16 mouse cellular contexts compared by ENCODE assay signal in genomic region chr11:4264066-4264465, GRCm38 (mm10). TPM values are rescaled to one million over a fixed set of nuclear protein-coding genes. Genes with fewer than 3 reads are reported as not detected.
A peak's percentile ranks its signal among the peaks of the same experiment; 100 is the strongest.
DNase-seq lines count a peak whose midpoint lies in the region; ATAC-seq and TF ChIP-seq lines count a peak whose summit lies in the region.
"Had no signal": no experiment of that assay in that cellular context is flagged by ENCODE, and none has a peak within 500 bp of the region (broad histone marks: within the 10 kb centered on the region; RNA-seq: fewer than 3 reads in every experiment).

No protein-coding gene starts in this region.

- H3K27ac ChIP-seq in heart, adult 2 months = no peak overlapping the region
- no peak overlapping the region for H3K27ac ChIP-seq in heart, embryonic 12.5 days (ENCODE audit: poor library complexity, severe bottlenecking)
- H3K27ac ChIP-seq: macrophage had no signal

- WGBS in heart, adult 2 months = 53% methylated on average over 7 of the region's 7 CpGs
- WGBS in heart, embryonic 12.5 days = 61% methylated on average over 7 of the region's 7 CpGs

- no peaks in the 10 kb centered on the region for H3K27me3 ChIP-seq in heart, adult 2 months (ENCODE audit: control insufficient read depth, insufficient read depth, low read length)
- H3K27me3 ChIP-seq in heart, embryonic 12.5 days (replicated peaks) = peaks cover 57% of the 10 kb centered on the region
- peaks cover 53% of the 10 kb centered on the region for H3K27me3 ChIP-seq in G1E (ENCODE audit: insufficient read depth, low read length)

- H3K9ac ChIP-seq in heart, adult 2 months (ENCODE audit: low read depth, low read length) = no peak overlapping the region
- H3K9ac ChIP-seq in heart, embryonic 12.5 days = no peak overlapping the region

- H3K4me1 ChIP-seq in heart, adult 2 months (ENCODE audit: control insufficient read depth, insufficient read depth, low read length) = peaks cover 7% of the 10 kb centered on the region
- peaks cover 56% of the 10 kb centered on the region for H3K4me1 ChIP-seq in heart, embryonic 12.5 days (replicated peaks)
- H3K4me1 ChIP-seq in G1E (ENCODE audit: insufficient read depth, low read depth, low read length) = peaks cover 82% of the 10 kb centered on the region

- no peak overlapping the region for H3K4me2 ChIP-seq in heart, embryonic 12.5 days

- peak; percentile 72 to 80 for DNase-seq in heart, adult 2 months
- DNase-seq in G1E (ENCODE audit: low spot score) = no peak
- DNase-seq in heart, postnatal 10 days = peak; percentile 76
- peak; percentile 69 for DNase-seq in skeletal muscle tissue, adult 2 months (ENCODE audit: low read depth, low spot score)
- DNase-seq in frontal cortex, postnatal 10 days (ENCODE audit: low spot score in 2 of 2) = no peak
- no peak for DNase-seq in embryo, embryonic 9.5 days (ENCODE audit: extremely low spot score)
- DNase-seq: cerebellum, adult 11 months; kidney, adult 18-20 months; spleen, adult 18-20 months had no signal

- no peaks in the 10 kb centered on the region for H3K36me3 ChIP-seq in heart, adult 2 months (ENCODE audit: control insufficient read depth, insufficient read depth, low read length)
- H3K36me3 ChIP-seq in heart, embryonic 12.5 days = no peaks in the 10 kb centered on the region
- no peaks in the 10 kb centered on the region for H3K36me3 ChIP-seq in G1E (replicated peaks)

- H3K79me2 ChIP-seq in heart, adult 2 months (replicated peaks; ENCODE audit: control insufficient read depth, insufficient read depth, low read length) = no peaks in the 10 kb centered on the region

- no peak for TF ChIP-seq POLR2A in heart, adult 2 months (IDR thresholded peaks at IDR 0.05; ENCODE audit: insufficient read depth, low read depth, low read length)

- ATAC-seq in heart, embryonic 12.5 days (ENCODE audit: insufficient number of reproducible peaks, low FRiP score) = no peak
- ATAC-seq in G1E (ENCODE audit: extremely low read depth, insufficient number of reproducible peaks, low FRiP score, poor library complexity, severe bottlenecking) = no peak
- ATAC-seq in inflammation-experienced regulatory T-cells, adult 6 months = no peak
- ATAC-seq: activated CD4-positive, CD25-positive, alpha-beta regulatory T cell, adult 4 months had no signal

- intact Hi-C loops in heart, adult 2 months (cut with DNase I) = no loop called here
- intact Hi-C loops in heart, postnatal 10 days (cut with DNase I) = loop anchor here (10.0 kb wide), 1 partner anchor 441 kb away; the partner anchor contains the start of genes Uqcr10 and Zmat5

- no peak overlapping the region for H3K4me3 ChIP-seq in heart, adult 2 months
- H3K4me3 ChIP-seq in heart, embryonic 12.5 days = no peak overlapping the region
- H3K4me3 ChIP-seq in G1E (ENCODE audit: low read depth, low read length) = 0 out of 2 replicates have a peak overlapping the region, but pooled peaks have one; percentile 17
- H3K4me3 ChIP-seq: erythroblast, embryonic 14.5 days had no signal

- no peaks in the 10 kb centered on the region for H3K9me3 ChIP-seq in heart, embryonic 12.5 days (replicated peaks)
- H3K9me3 ChIP-seq in G1E (replicated peaks) = no peaks in the 10 kb centered on the region

- TF ChIP-seq EP300 in heart, adult 2 months (IDR thresholded peaks at IDR 0.05; ENCODE audit: insufficient read depth, low read depth, low read length) = no peak

- TF ChIP-seq CTCF in heart, adult 2 months (IDR thresholded peaks at IDR 0.05) = no peak
- TF ChIP-seq CTCF in G1E (IDR thresholded peaks at IDR 0.05; ENCODE audit: low read depth, low read length) = no peak

RNA-seq across cellular contexts. Expression of gene Lif, which starts 6.7 kb away (rescaled TPM):
- total RNA-seq in heart, adult 2 months (2021) = under 1 TPM; 0.21 to 0.36 TPM
- 1.5 TPM in 2 replicates for polyA plus RNA-seq in heart, adult 2 months (2012; rRNA removed)
- 0.24 and 0.63 TPM in 2 replicates for polyA plus RNA-seq in heart, embryonic 12.5 days (2016; fragmentation: Nextera tagmentation; extraction: Ambion mirVana)
- 0.75 TPM in 1 of 2 replicates, not detected in the other for total RNA-seq in G1E (2014; fragmentation: Nextera tagmentation)
- 1.0 and 1.2 TPM in 2 replicates for total RNA-seq in G1E (2017)
- 0.02 and 0.12 TPM in 2 replicates for polyA plus RNA-seq in G1E (2012)
- total RNA-seq in heart, postnatal 10 days (2021) = under 1 TPM; 0.55 to 0.62 TPM
- polyA plus RNA-seq in inflammation-experienced regulatory T-cells, adult 6 months (2017; shearing (Covaris generic)) = 1 to 10 TPM; 1.9 to 2.6 (median 2.5) TPM
- polyA plus RNA-seq: erythroblast, embryonic 14.5 days; neural tube, embryonic 11.5 days had no signal

RNA-seq across cellular contexts. Expression of gene Osm, which starts 27.8 kb away (rescaled TPM):
- total RNA-seq in heart, adult 2 months (2021) = under 1 TPM; 0.13 to 0.14 TPM
- polyA plus RNA-seq in heart, adult 2 months (2012; rRNA removed) = 0.14 and 0.15 TPM in 2 replicates
- polyA plus RNA-seq in heart, embryonic 12.5 days (2016; fragmentation: Nextera tagmentation; extraction: Ambion mirVana) = not detected in 2 replicates
- total RNA-seq in G1E (2014; fragmentation: Nextera tagmentation) (7.2 and 8.0 TPM in 2 replicates), G1E (2017) (8.3 and 10.3 TPM in 2 replicates)
- polyA plus RNA-seq in G1E (2012) = 4.0 and 4.5 TPM in 2 replicates
- total RNA-seq in heart, postnatal 10 days (2021) = not detected
- 10 to 100 TPM; 11.2 to 23.6 (median 16.6) TPM for polyA plus RNA-seq in inflammation-experienced regulatory T-cells, adult 6 months (2017; shearing (Covaris generic))
- total RNA-seq: left cerebral cortex, postnatal 36 days had no signal
- polyA plus RNA-seq: neural tube, embryonic 11.5 days had no signal

RNA-seq across cellular contexts. Expression of gene Castor1, which starts 46.0 kb away (rescaled TPM):
- total RNA-seq in heart, adult 2 months (2021) = 1 to 10 TPM; 4.0 to 5.9 TPM
- 10.7 and 13.5 TPM in 2 replicates for polyA plus RNA-seq in heart, adult 2 months (2012; rRNA removed)
- polyA plus RNA-seq in heart, embryonic 12.5 days (2016; fragmentation: Nextera tagmentation; extraction: Ambion mirVana) = 3.4 and 3.8 TPM in 2 replicates
- 8.4 and 9.0 TPM in 2 replicates for total RNA-seq in G1E (2014; fragmentation: Nextera tagmentation)
- total RNA-seq in G1E (2017) = 8.2 and 10.7 TPM in 2 replicates
- polyA plus RNA-seq in G1E (2012) = 2.9 and 4.5 TPM in 2 replicates
- 10 to 100 TPM in 1 of 2 experiments, 1 to 10 TPM in 1; 7.9 to 10.4 TPM for total RNA-seq in heart, postnatal 10 days (2021)
- 10 to 100 TPM; 25.7 to 42.0 (median 37.8) TPM for polyA plus RNA-seq in inflammation-experienced regulatory T-cells, adult 6 months (2017; shearing (Covaris generic))

Comparison
In these comparisons a context has a peak if more than half of its experiments do, and no peak if none do; other contexts are left out.
1. DNase-seq: peak in heart, adult 2 months (2 of 2), heart, postnatal 10 days (2 of 2) and skeletal muscle tissue, adult 2 months (single experiment); none in G1E (single experiment), frontal cortex, postnatal 10 days (0 of 2) and embryo, embryonic 9.5 days (single experiment).